Mouse (Mus musculus): ENCODE measurements around the gene Neurl2.

DNA sequence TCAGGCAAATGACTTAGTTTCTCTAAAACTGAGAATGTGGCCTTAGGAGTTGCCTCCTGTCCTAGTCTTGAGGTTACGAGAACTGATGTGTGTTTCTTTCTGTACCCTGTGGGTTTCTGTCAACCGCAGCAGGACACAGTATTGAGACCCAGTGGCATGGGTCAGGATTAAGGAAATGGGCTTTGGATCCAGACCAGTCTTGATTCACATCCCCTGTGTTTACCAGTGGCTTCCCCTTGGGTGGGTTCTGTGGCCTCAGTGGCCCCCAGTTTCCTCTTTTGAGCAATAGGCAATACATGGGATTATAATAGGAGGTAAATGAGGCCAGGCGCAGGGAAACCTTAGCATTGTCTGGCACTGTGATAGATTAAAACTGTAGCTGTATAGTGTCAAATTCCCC lies 46.2 kb downstream of the Neurl2 start:
- TF ChIP-seq CTCF (IDR thresholded peaks at IDR 0.05; ENCODE audit: borderline replicate concordance, control insufficient read depth, extremely low read depth, insufficient read depth, low read length, poor library complexity) (no peak), POLR2A (IDR thresholded peaks at IDR 0.05; ENCODE audit: control insufficient read depth, extremely low read depth, insufficient read depth, low read length, poor library complexity) (no peak)
